Mouse (Mus musculus) intestine, postnatal 0 days (tissue): Measurements from ENCODE around the gene Zfp748. TPM values are rescaled to one million over a fixed set of nuclear protein-coding genes. Genes with fewer than 3 reads are reported as not detected.

Experiments used
- ATAC-seq: fragments of 200-750 bp; cut with Nextera tagmentation; 2 replicates; pipeline ENCODE4 v1.8.0; 2017; ENCODE audit warnings: mild to moderate bottlenecking, moderate TSS enrichment, moderate library complexity
- H3K27ac ChIP-seq: fragments of 300-500 bp; sonication (generic); 2 replicates; pipeline ENCODE4 v1.5.1; 2014; ENCODE audit warnings: mild to moderate bottlenecking, low read depth, low read length, moderate library complexity
- H3K27me3 ChIP-seq: fragments of 300-500 bp; sonication (generic); replicated peaks from 2 replicates; pipeline ENCODE4 v1.6.1; 2014; ENCODE audit warnings: low read length, mixed read lengths; ENCODE audit not compliant: control insufficient read depth, insufficient read depth
- H3K36me3 ChIP-seq: fragments of 300-500 bp; sonication (generic); 2 replicates; pipeline ENCODE4 v1.6.1; 2014; ENCODE audit warnings: mild to moderate bottlenecking, moderate library complexity; ENCODE audit not compliant: control insufficient read depth, insufficient read depth
- H3K4me1 ChIP-seq: fragments of 300-500 bp; sonication (generic); replicated peaks from 2 replicates; pipeline ENCODE4 v1.6.1; 2014; ENCODE audit warnings: antibody characterized with exemption, low read length, mixed read lengths; ENCODE audit not compliant: control insufficient read depth, insufficient read depth
- H3K4me2 ChIP-seq: fragments of 300-500 bp; sonication (generic); replicated peaks from 2 replicates; pipeline ENCODE4 v1.6.1; 2014; ENCODE audit warnings: low read depth, mild to moderate bottlenecking, moderate library complexity
- H3K4me3 ChIP-seq: fragments of 300-500 bp; sonication (generic); 2 replicates; pipeline ENCODE4 v1.5.1; 2014; ENCODE audit warnings: low read depth, low read length
- H3K9ac ChIP-seq: fragments of 300-500 bp; sonication (generic); 2 replicates; pipeline ENCODE4 v1.6.1; 2014; ENCODE audit warnings: mild to moderate bottlenecking, low read depth, low read length
- H3K9me3 ChIP-seq: fragments of 300-500 bp; sonication (generic); 2 replicates; pipeline ENCODE4 v1.6.1; 2016; ENCODE audit warnings: mixed run types; ENCODE audit not compliant: control insufficient read depth
- CTCF ChIP-seq: sonication (generic); IDR thresholded peaks from 2 replicates; pipeline ENCODE4 v1.5.1; 2016; ENCODE audit warnings: low read depth, mild to moderate bottlenecking, control low read depth, antibody characterized with exemption, moderate library complexity
- WGBS: fragments of 180-500 bp; shearing (Covaris S2); extraction: QIAGEN DNeasy Blood & Tissue Kit; methylation state at CpG from one replicate; pipeline ENCODE4 v1.1.7; 2014; 5-methylcytosine and 5-hydroxymethylcytosine counted together
- polyA plus RNA-seq: library from polyadenylated mRNA; unstranded; fragments of >200 nt; fragmentation: Nextera tagmentation; extraction: Ambion mirVana; gene quantifications from 2 replicates; pipeline ENCODE4 v1.2.1, GENCODE M21; 2015

The Zfp748 gene
- polyA plus RNA-seq, 1 experiment from 2014 or later = 3.7 TPM

DNA sequence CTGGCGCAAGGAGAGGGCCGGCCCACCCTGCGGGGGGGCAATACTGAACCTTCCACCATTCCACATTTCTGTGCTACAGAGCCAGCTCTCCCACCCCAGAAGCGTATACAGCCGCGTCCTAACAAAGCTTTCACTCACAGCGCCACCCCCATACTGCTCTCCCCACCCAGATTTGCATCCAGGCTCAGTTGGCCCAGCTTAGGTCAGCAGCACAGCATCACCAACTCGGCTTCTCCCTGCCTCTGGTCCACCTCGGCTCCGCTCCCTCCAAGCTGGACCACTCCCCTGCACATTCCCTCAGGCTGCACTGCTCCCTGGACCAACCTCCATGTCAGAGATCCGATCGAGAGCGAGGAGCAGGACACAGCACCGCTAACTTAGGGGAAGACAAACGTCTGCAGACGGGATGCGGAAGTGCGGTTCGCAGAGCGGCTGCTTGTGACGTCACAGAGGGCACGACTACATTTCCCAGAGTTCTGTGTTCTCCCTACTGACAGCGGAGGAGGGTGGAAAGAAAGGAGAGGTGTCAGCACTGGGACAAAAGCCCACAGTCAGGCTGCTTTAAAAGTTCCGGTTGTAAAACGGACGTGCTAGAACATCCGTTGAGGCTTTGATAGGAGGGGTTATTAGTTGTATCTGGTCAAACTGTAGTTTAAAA is 27.7 kb downstream of the Zfp748 start, which contains the start of the genes Gm26965 and Zfp87:
Gm26965 (minus strand) TSS at position 399 of the 658 bp plus-strand sequence.
Zfp87 (minus strand) TSS at position 425 of the 658 bp plus-strand sequence.
- Histone ChIP-seq H3K4me2 (peak within 1 kb of the TSS; percentile 89), H3K9me3 (no peaks in the 10 kb centered on the region), H3K27ac (peak within 1 kb of the TSS; percentile 61), H3K4me1 (peaks cover 7% of the 10 kb centered on the region), H3K9ac (peak within 1 kb of the TSS; percentile 71), H3K27me3 (no peaks in the 10 kb centered on the region), H3K36me3 (no peaks in the 10 kb centered on the region), H3K4me3 (peak within 1 kb of the TSS; percentile 82)
- under 1% methylated on average over 27 of the region's 27 CpGs for WGBS
- no peak for TF ChIP-seq CTCF
- peak; percentile 99 for ATAC-seq

GRCm38 (mm10) chr13:67500908-67501307 is 52.7 kb downstream of the Zfp748 start:
- H3K36me3 ChIP-seq = no peaks in the 10 kb centered on the region
- no peak overlapping the region for H3K4me3 ChIP-seq
- H3K27me3 ChIP-seq = no peaks in the 10 kb centered on the region
- no peak overlapping the region; the same call in 1 of the 2 replicates for H3K4me2 ChIP-seq
- no peaks in the 10 kb centered on the region for H3K4me1 ChIP-seq
- H3K27ac ChIP-seq = no peak overlapping the region
- no peak for ATAC-seq
- no peak for TF ChIP-seq CTCF
- H3K9me3 ChIP-seq = no peaks in the 10 kb centered on the region
- no peak overlapping the region for H3K9ac ChIP-seq
- WGBS = 80% methylated on average over 1 of the region's 1 CpGs

- Histone ChIP-seq H3K4me1 (no peaks in the 10 kb centered on the region), H3K9me3 (no peaks in the 10 kb centered on the region), H3K9ac (peak within 1 kb of the TSS; percentile 41), H3K4me3 (peak within 1 kb of the TSS; percentile 59), H3K4me2 (peak within 1 kb of the TSS; percentile 72), H3K27ac (no peak within 1 kb of the TSS), H3K27me3 (no peaks in the 10 kb centered on the region), H3K36me3 (no peaks in the 10 kb centered on the region)
- WGBS = 1% methylated on average over 22 of the region's 22 CpGs
- peak; percentile 95 for ATAC-seq
- no peak for TF ChIP-seq CTCF
Observed at GRCm38 (mm10) chr13:67500084-67500719, 53.4 kb downstream of the Zfp748 start, which contains the start of gene Zfp58. Gene Zfp58, minus strand, starts transcription at chr13:67500555.

- H3K9ac ChIP-seq = no peak overlapping the region
- WGBS = 97% methylated on average over 1 of the region's 1 CpGs
Observed at GRCm38 (mm10) chr13:67495631-67496030, 58.0 kb downstream of the Zfp748 start.

More at GRCm38 (mm10) chr13:67495631-67496030, 58.0 kb downstream of the Zfp748 start:
- no peak overlapping the region for H3K4me2 ChIP-seq
- peaks cover 29% of the 10 kb centered on the region for H3K36me3 ChIP-seq
- no peak for TF ChIP-seq CTCF
- peaks cover 11% of the 10 kb centered on the region; the same call in 1 of the 2 replicates for H3K9me3 ChIP-seq
- H3K4me3 ChIP-seq = no peak overlapping the region
- no peak for ATAC-seq
- H3K27ac ChIP-seq = no peak overlapping the region
- H3K4me1 ChIP-seq = no peaks in the 10 kb centered on the region
- no peaks in the 10 kb centered on the region for H3K27me3 ChIP-seq

Other genes starting within 250 kb of the Zfp748 start
- 0.27 and 0.46 TPM in 2 replicates for gene Zfp457, start 247.3 kb downstream of the Zfp748 start, polyA plus RNA-seq
- 1.0 and 1.1 TPM in 2 replicates for gene Zfp595, start 221.3 kb downstream of the Zfp748 start, polyA plus RNA-seq
- 0.26 TPM in 1 of 2 replicates, not detected in the other for gene Gm28044, start 193.3 kb downstream of the Zfp748 start, polyA plus RNA-seq
- gene Zfp953, start 193.2 kb downstream of the Zfp748 start, polyA plus RNA-seq = 0.83 and 0.90 TPM in 2 replicates
- gene Gm28041, start 178.1 kb downstream of the Zfp748 start, polyA plus RNA-seq = 0.38 and 0.42 TPM in 2 replicates
- gene Zfp456, start 178.0 kb downstream of the Zfp748 start, polyA plus RNA-seq = 1.1 and 1.4 TPM in 2 replicates
- 4.1 and 5.0 TPM in 2 replicates for gene Zfp429, start 154.0 kb downstream of the Zfp748 start, polyA plus RNA-seq
- gene Zfp459, start 132.4 kb downstream of the Zfp748 start, polyA plus RNA-seq = 1.1 and 1.2 TPM in 2 replicates
- 3.0 and 3.2 TPM in 2 replicates for gene Zfp874a, start 102.2 kb downstream of the Zfp748 start, polyA plus RNA-seq
- 1.2 and 1.3 TPM in 2 replicates for gene Zfp874b, start 69.6 kb downstream of the Zfp748 start, polyA plus RNA-seq
- 4.1 and 4.7 TPM in 2 replicates for gene Zfp58, start 53.3 kb downstream of the Zfp748 start, polyA plus RNA-seq
- not detected in 2 replicates for gene Gm26965, start 27.7 kb downstream of the Zfp748 start, polyA plus RNA-seq
- gene Zfp87, start 27.7 kb downstream of the Zfp748 start, polyA plus RNA-seq = 23.2 and 23.9 TPM in 2 replicates
- 1.9 and 2.3 TPM in 2 replicates for gene Zfp729b, start 55.9 kb upstream of the Zfp748 start, polyA plus RNA-seq
- gene Gm49345, start 83.9 kb upstream of the Zfp748 start, polyA plus RNA-seq = not detected in 2 replicates
- 1.8 and 1.9 TPM in 2 replicates for gene Zfp729a, start 84.0 kb upstream of the Zfp748 start, polyA plus RNA-seq
- gene Zfp738, start 133.2 kb upstream of the Zfp748 start, polyA plus RNA-seq = 3.9 and 4.6 TPM in 2 replicates
- gene Zfp65, start 175.3 kb upstream of the Zfp748 start, polyA plus RNA-seq = 1.9 TPM in 2 replicates
- 1.8 and 1.9 TPM in 2 replicates for gene Zfp85, start 201.4 kb upstream of the Zfp748 start, polyA plus RNA-seq
- 0.50 and 0.70 TPM in 2 replicates for gene Zfp493, start 225.9 kb upstream of the Zfp748 start, polyA plus RNA-seq